Mouse (Mus musculus) neural tube, embryonic 12.5 days (tissue): ENCODE results near the gene Msantd3. TPM values are rescaled to one million over a fixed set of nuclear protein-coding genes. Genes with fewer than 3 reads are reported as not detected.

Experiments used
- ATAC-seq: fragments of 200-750 bp; cut with Nextera tagmentation; 2 replicates; pipeline ENCODE4 v1.8.0; 2017; ENCODE audit warnings: low read depth, mild to moderate bottlenecking, moderate TSS enrichment, moderate library complexity; ENCODE audit not compliant: low FRiP score
- H3K27ac ChIP-seq: fragments of 300-500 bp; sonication (generic); 2 replicates; pipeline ENCODE4 v1.5.1; 2016
- H3K27me3 ChIP-seq: fragments of 300-500 bp; sonication (generic); replicated peaks from 2 replicates; pipeline ENCODE4 v1.6.1; 2016; ENCODE audit warnings: mild to moderate bottlenecking
- H3K36me3 ChIP-seq: fragments of 300-500 bp; sonication (generic); 2 replicates; pipeline ENCODE4 v1.6.1; 2016; ENCODE audit warnings: mild to moderate bottlenecking
- H3K4me1 ChIP-seq: fragments of 300-500 bp; sonication (generic); 2 replicates; pipeline ENCODE4 v1.6.1; 2016
- H3K4me2 ChIP-seq: fragments of 300-500 bp; sonication (generic); replicated peaks from 2 replicates; pipeline ENCODE4 v1.6.1; 2016; ENCODE audit warnings: mild to moderate bottlenecking
- H3K4me3 ChIP-seq: fragments of 300-500 bp; sonication (generic); 2 replicates; pipeline ENCODE4 v1.5.1; 2016
- H3K9ac ChIP-seq: fragments of 300-500 bp; sonication (generic); 2 replicates; pipeline ENCODE4 v1.6.1; 2016; ENCODE audit warnings: mild to moderate bottlenecking
- H3K9me3 ChIP-seq: fragments of 300-500 bp; sonication (generic); 2 replicates; pipeline ENCODE4 v1.6.1; 2016; ENCODE audit warnings: mild to moderate bottlenecking
- WGBS: fragments of 180-500 bp; shearing (Covaris S2); methylation state at CpG from one replicate; pipeline ENCODE4 v1.1.7; 2016; 5-methylcytosine and 5-hydroxymethylcytosine counted together
- polyA plus RNA-seq: library from polyadenylated mRNA; unstranded; fragments of >200 nt; fragmentation: Nextera tagmentation; extraction: Ambion mirVana; gene quantifications from 2 replicates; pipeline ENCODE4 v1.2.1, GENCODE M21; 2016

Msantd3 gene
- 51.3 and 60.3 TPM in 2 replicates for polyA plus RNA-seq

GRCm38 (mm10) chr4:48539841-48540575, at the start of gene Msantd3:
TSS of gene Msantd3 (plus strand) at chr4:48539935.
- peak within 1 kb of the TSS; percentile 84 for H3K4me3 ChIP-seq
- no peaks in the 10 kb centered on the region for H3K27me3 ChIP-seq
- H3K36me3 ChIP-seq: no peaks in the 10 kb centered on the region
- H3K27ac ChIP-seq: peak within 1 kb of the TSS; percentile 91
- under 1% methylated on average over 79 of the region's 86 CpGs for WGBS
- H3K4me1 ChIP-seq: peaks cover 35% of the 10 kb centered on the region
- H3K9me3 ChIP-seq: no peaks in the 10 kb centered on the region
- H3K4me2 ChIP-seq: peak within 1 kb of the TSS; percentile 80
- peak within 1 kb of the TSS; percentile 91 for H3K9ac ChIP-seq
- ATAC-seq: peak; percentile 75

GRCm38 (mm10) chr4:48491290-48491743, 48.4 kb upstream of the Msantd3 start:
- H3K9me3 ChIP-seq: no peaks in the 10 kb centered on the region
- no peaks in the 10 kb centered on the region for H3K27me3 ChIP-seq
- no peak overlapping the region for H3K27ac ChIP-seq
- peak overlapping the region; percentile 11; the same call in 1 of the 2 replicates for H3K4me3 ChIP-seq
- no peaks in the 10 kb centered on the region for H3K4me1 ChIP-seq
- no peaks in the 10 kb centered on the region for H3K36me3 ChIP-seq
- H3K9ac ChIP-seq: no peak overlapping the region; the same call in 1 of the 2 replicates
- ATAC-seq: peak; percentile 53
- peak overlapping the region; percentile 53 for H3K4me2 ChIP-seq
- WGBS: 17% methylated on average over 14 of the region's 14 CpGs

GRCm38 (mm10) chr4:48492510-48492909, 47.2 kb upstream of the Msantd3 start:
- no peak overlapping the region for H3K9ac ChIP-seq
- WGBS: 83% methylated on average over 2 of the region's 2 CpGs
- H3K36me3 ChIP-seq: no peaks in the 10 kb centered on the region
- H3K27me3 ChIP-seq: no peaks in the 10 kb centered on the region
- H3K4me1 ChIP-seq: no peaks in the 10 kb centered on the region
- H3K4me2 ChIP-seq: no peak overlapping the region
- no peak overlapping the region for H3K27ac ChIP-seq
- ATAC-seq: no peak
- H3K9me3 ChIP-seq: no peaks in the 10 kb centered on the region
- no peak overlapping the region for H3K4me3 ChIP-seq

DNA sequence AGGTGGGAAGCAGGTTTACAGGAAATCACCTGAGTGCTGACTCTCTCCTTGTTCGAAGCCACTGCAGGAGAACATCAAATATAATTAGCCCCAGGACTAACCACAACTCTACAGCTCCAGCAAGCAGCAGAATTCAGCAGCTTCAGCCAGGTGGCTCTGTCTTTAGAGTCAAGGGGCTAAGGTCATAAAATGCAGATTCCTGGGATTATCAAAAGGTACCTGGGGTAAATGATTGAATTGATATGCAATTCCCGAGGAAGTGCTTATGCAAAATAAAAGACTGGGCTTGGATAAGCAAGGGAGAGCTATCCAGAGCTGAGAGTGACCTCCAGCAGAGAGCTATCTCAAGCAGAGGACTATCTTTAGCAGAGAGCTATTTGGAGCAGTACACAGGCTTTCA, 28.9 kb upstream of the Msantd3 start:
- H3K4me1 ChIP-seq: no peaks in the 10 kb centered on the region
- H3K36me3 ChIP-seq: no peaks in the 10 kb centered on the region
- no peak overlapping the region for H3K9ac ChIP-seq
- H3K4me2 ChIP-seq: no peak overlapping the region
- H3K27me3 ChIP-seq: no peaks in the 10 kb centered on the region
- H3K4me3 ChIP-seq: no peak overlapping the region
- 0 out of 2 replicates have a peak, but pooled peaks cover 4% of the 10 kb centered on the region for H3K9me3 ChIP-seq
- no peak for ATAC-seq
- WGBS: 18% methylated on average over 2 of the region's 2 CpGs
- H3K27ac ChIP-seq: no peak overlapping the region

DNA sequence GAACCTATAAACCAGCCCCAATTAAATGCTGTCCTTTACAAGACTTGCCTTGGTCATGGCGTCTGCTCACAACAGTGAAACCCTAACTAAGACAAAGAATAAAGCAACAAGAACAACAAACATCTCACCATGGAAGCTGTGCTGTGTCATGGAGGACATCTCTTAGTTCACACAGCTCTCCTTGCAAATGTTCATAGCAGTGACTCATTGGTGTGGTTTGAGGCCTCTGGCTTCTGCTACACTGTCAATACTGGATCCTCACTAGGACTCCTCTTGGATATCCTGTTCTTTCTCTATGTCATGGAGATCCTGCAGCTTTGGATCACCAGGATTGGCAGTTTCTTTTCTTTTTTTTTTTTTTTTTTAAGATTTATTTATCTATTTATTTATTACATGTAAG, 10.2 kb upstream of the Msantd3 start:
- H3K9ac ChIP-seq: no peak overlapping the region
- H3K27ac ChIP-seq: no peak overlapping the region
- no peak overlapping the region for H3K4me3 ChIP-seq
- no peaks in the 10 kb centered on the region for H3K27me3 ChIP-seq
- H3K4me1 ChIP-seq: no peaks in the 10 kb centered on the region
- no peak overlapping the region for H3K4me2 ChIP-seq
- 95% methylated on average over 1 of the region's 1 CpGs for WGBS
- H3K9me3 ChIP-seq: no peaks in the 10 kb centered on the region
- no peaks in the 10 kb centered on the region for H3K36me3 ChIP-seq
- ATAC-seq: no peak

DNA sequence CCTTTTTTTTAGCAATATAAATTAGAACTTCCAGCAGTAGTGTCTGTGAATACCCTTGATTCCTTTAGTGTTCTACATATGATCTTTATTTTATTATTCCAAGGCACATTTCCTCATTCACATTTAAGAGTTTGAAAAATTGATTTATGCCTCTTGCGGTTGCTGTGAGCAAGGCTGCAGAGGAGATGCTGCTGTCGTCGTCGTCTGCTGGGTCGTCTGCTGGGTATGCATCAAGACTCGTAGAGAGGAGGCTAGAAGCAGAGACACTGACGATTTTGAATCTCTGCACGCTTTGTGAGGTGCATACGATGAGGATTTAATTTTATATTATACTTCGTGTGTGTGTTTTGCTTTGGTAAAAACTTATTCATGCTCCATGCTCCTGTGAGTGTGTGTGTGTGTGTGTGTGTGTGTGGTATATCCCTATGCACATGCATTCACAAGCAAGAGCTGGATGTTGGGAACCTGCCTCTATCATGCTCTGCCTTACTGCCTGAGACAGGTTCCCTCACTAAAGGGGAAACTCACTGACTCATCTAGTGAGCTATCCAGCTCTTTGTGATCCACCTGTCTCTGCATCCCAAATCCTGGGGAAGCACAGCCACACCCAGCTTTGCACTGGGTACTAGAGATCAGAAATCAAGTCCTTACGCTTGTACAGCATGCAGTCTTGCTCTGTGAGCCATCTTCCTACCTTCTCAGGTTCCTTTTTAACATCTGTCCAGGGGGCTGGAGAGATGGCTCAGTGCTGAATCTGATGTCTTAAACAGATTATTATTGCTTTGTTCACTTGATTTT, 7.7 kb upstream of the Msantd3 start:
- no peak overlapping the region for H3K27ac ChIP-seq
- WGBS: 81% methylated on average over 11 of the region's 11 CpGs

DNA sequence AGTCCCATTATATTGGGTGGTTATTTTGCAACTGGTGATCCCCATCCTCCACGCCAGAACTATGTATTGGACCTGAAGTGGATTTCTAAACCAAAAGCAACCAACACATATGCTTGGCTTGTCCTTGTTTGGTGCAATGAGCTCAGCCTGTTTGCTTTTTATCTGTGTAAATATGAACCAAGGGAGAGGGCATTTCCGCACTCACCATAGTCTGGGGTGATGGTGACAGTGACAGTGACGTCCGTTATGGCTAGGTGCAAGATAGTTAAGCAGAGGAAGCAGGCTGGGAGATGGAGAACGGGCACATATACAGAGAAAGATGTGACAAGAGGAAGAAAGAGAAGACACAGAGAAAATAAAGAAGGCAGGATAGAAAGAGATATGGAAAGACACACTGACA, 3.5 kb upstream of the Msantd3 start:
- H3K27ac ChIP-seq: no peak overlapping the region
- no peak overlapping the region for H3K4me3 ChIP-seq
- 87% methylated on average over 5 of the region's 5 CpGs for WGBS
- H3K27me3 ChIP-seq: no peaks in the 10 kb centered on the region
- no peaks in the 10 kb centered on the region for H3K9me3 ChIP-seq
- H3K4me2 ChIP-seq: no peak overlapping the region
- H3K9ac ChIP-seq: no peak overlapping the region
- H3K4me1 ChIP-seq: peaks cover under 1% of the 10 kb centered on the region; the same call in 1 of the 2 replicates
- no peak for ATAC-seq
- no peaks in the 10 kb centered on the region for H3K36me3 ChIP-seq

More for the DNA sequence above, 7.7 kb upstream of the Msantd3 start:
- no peak overlapping the region for H3K9ac ChIP-seq
- no peaks in the 10 kb centered on the region for H3K36me3 ChIP-seq
- no peak overlapping the region for H3K4me3 ChIP-seq
- no peaks in the 10 kb centered on the region for H3K4me1 ChIP-seq
- no peaks in the 10 kb centered on the region for H3K27me3 ChIP-seq
- H3K9me3 ChIP-seq: no peaks in the 10 kb centered on the region
- ATAC-seq: no peak
- H3K4me2 ChIP-seq: no peak overlapping the region

DNA sequence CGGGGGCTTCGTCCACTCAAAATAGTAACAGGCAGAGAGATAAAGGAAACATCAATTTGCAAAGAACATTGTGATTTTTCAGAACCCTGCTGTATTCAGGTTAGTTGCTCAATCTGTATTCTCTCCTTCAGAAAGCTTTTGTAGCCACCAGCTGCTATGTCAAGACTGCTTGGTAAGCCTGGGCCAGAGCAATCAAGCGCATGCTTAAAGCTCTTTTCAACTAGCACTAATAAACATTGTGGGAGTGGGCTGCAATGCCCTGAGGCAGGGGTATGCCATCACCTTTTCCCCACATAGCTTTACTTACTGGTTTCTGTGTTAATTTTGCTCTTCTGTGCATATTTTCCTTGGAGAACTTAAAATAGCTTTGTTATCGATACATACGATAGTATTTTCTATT, 2.7 kb upstream of the Msantd3 start:
- H3K27me3 ChIP-seq: no peaks in the 10 kb centered on the region
- no peak overlapping the region for H3K4me2 ChIP-seq
- no peaks in the 10 kb centered on the region for H3K36me3 ChIP-seq
- no peaks in the 10 kb centered on the region for H3K9me3 ChIP-seq
- no peak overlapping the region for H3K27ac ChIP-seq
- H3K9ac ChIP-seq: no peak overlapping the region
- peaks cover 8% of the 10 kb centered on the region for H3K4me1 ChIP-seq
- 84% methylated on average over 5 of the region's 5 CpGs for WGBS
- ATAC-seq: no peak
- H3K4me3 ChIP-seq: no peak overlapping the region

DNA sequence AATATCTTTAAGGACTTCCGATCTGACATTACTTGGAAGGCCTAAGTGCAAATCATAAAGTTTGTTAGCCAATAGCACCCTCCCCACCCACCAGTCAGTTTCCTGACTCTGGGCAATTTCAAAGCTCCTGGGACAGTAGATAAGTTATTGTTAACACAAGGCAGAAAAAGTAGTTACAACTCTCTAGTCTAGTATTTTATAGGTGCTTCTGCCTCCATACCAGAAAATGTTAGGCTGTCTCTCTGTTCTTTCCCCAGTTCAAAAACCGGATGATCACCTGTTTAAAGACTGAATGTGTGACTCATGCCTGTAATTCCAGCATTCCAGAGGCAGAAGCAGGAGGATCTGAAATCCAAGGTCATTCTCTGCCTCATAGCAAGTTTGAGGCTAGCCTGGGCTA, 1.2 kb upstream of the Msantd3 start:
- Histone ChIP-seq H3K4me2 (no peak overlapping the region), H3K27me3 (no peaks in the 10 kb centered on the region), H3K36me3 (no peaks in the 10 kb centered on the region), H3K9ac (no peak overlapping the region), H3K4me3 (no peak overlapping the region), H3K9me3 (no peaks in the 10 kb centered on the region), H3K4me1 (peaks cover 21% of the 10 kb centered on the region), H3K27ac (no peak overlapping the region)
- ATAC-seq: no peak
- 96% methylated on average over 2 of the region's 2 CpGs for WGBS

DNA sequence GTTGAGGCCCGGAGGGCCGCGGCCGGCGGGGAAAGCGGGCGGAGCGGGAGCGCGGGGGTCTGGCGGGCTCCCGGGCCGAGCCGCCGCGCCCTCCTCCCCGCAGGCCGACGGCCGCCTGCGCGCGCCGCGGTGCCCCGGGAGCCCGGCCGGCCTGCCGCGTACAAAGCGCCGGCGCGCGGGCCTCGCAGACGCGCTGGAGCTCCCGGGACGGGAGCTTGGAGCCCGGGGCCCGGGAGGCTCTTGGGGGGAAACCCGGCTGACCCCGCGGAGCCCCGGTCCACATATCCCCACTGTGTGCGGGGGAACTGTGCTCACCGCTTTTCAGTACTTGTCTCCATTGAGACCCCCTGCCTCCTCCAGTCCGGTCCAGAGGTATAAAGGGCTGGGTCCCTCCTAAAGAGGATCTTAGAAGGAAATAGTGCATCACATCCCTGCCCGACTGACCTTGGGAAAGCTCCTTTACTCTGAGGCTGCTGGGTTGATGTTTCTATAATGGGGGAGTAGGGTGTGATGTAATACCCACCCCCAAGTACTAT, 909 bp downstream of the Msantd3 start:
- Histone ChIP-seq H3K27ac (peak overlapping the region; percentile 91), H3K4me1 (peaks cover 41% of the 10 kb centered on the region), H3K4me2 (peak overlapping the region; percentile 80), H3K36me3 (no peaks in the 10 kb centered on the region), H3K9me3 (no peaks in the 10 kb centered on the region), H3K27me3 (no peaks in the 10 kb centered on the region), H3K9ac (peak overlapping the region; percentile 91), H3K4me3 (peak overlapping the region; percentile 84)
- WGBS: 1% methylated on average over 50 of the region's 50 CpGs
- peak; percentile 49 for ATAC-seq

DNA sequence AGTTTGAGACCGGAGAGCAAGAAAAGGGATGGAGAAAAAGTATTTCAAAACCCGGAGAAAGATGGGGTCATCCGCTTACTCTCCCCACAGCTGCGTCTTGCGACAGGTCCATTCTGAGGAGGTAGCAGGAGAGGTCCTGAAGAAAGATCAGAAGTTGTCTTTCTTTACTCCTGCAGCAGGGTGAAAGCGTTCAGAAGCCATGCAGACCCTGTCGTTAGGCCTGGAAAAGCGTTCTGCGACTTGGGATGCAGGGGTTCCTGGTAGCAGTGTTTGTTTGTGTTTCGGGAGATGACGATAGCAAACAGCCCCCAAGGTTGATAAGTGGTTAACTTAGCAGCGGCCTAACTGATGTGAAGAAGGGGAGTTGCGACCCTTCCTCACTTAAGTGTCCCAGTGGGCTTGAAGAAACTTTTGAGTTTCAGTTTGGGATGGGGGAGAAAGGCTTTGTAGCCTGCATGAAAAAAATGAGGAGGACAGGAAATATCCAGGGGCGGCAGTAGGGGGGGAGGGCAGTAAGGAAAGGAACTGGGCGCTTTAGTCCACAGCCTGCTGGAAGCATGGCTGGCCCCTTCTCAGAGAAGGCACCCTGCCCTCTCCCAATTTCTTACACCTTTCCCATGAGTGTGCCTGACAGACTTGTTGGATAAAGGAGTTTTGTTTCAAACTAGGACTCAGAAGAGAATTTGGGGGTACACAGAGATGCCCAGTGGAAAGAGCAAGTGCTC, 2.0 kb downstream of the Msantd3 start:
- Histone ChIP-seq H3K9me3 (no peaks in the 10 kb centered on the region), H3K4me2 (peak overlapping the region; percentile 80), H3K36me3 (no peaks in the 10 kb centered on the region), H3K4me1 (peaks cover 51% of the 10 kb centered on the region), H3K4me3 (peak overlapping the region; percentile 84), H3K9ac (peak overlapping the region; percentile 91), H3K27ac (no peak overlapping the region), H3K27me3 (no peaks in the 10 kb centered on the region)
- no peak for ATAC-seq
- 4% methylated on average over 15 of the region's 15 CpGs for WGBS

GRCm38 (mm10) chr4:48542351-48542750, 2.6 kb downstream of the Msantd3 start:
- Histone ChIP-seq H3K4me2 (peak overlapping the region; percentile 80), H3K4me1 (peaks cover 58% of the 10 kb centered on the region), H3K9ac (no peak overlapping the region), H3K9me3 (no peaks in the 10 kb centered on the region), H3K36me3 (no peaks in the 10 kb centered on the region), H3K27me3 (no peaks in the 10 kb centered on the region), H3K4me3 (no peak overlapping the region), H3K27ac (no peak overlapping the region)
- 34% methylated on average over 5 of the region's 5 CpGs for WGBS
- no peak for ATAC-seq
